Mouse (Mus musculus) MEL (cell line): ENCODE results near the gene Copz1. TPM values are rescaled to one million over a fixed set of nuclear protein-coding genes. Genes with fewer than 3 reads are reported as not detected.

Source experiments
- DNase-seq: peaks from one replicate; pipeline ENCODE4 v3.0.0; 2011; ENCODE audit warnings: low read depth, low spot score
- H3K27ac ChIP-seq: 2 replicates; pipeline ENCODE4 v1.5.1; 2012; ENCODE audit warnings: low read depth, mild to moderate bottlenecking, control low read depth, low read length, moderate library complexity; ENCODE audit not compliant: control insufficient read depth
- H3K27me3 ChIP-seq, 2 experiments: fragments of 150-350 bp in 1 of 2; sonication (generic) in 1 of 2; 2 replicates each; pipeline ENCODE4 v1.6.1; 2012; ENCODE audit warnings: low read length in 2 of 2, mild to moderate bottlenecking in 2 of 2, improper control_type of control experiment in 1 of 2, moderate library complexity in 1 of 2; ENCODE audit not compliant: insufficient read depth in 2 of 2, control insufficient read depth in 1 of 2
- H3K36me3 ChIP-seq, 2 experiments: 2 replicates each; pipeline ENCODE4 v1.6.1; 2012 to 2014; ENCODE audit warnings: low read length in 2 of 2, improper control_type of control experiment in 1 of 2, inconsistent platforms in 1 of 2, mild to moderate bottlenecking in 1 of 2; ENCODE audit not compliant: insufficient read depth in 2 of 2, control insufficient read depth in 1 of 2
- H3K4me1 ChIP-seq, 2 experiments: fragments of 150-350 bp in 1 of 2; sonication (generic) in 1 of 2; 2 replicates each; pipeline ENCODE4 v1.6.1; 2012; ENCODE audit warnings: low read length in 2 of 2, improper control_type of control experiment in 1 of 2, mild to moderate bottlenecking in 1 of 2; ENCODE audit not compliant: insufficient read depth in 2 of 2, control insufficient read depth in 1 of 2
- H3K4me3 ChIP-seq, 2 experiments: fragments of 150-350 bp in 1 of 2; sonication (generic) in 1 of 2; 2 replicates each; pipeline ENCODE4 v1.5.1; 2012; ENCODE audit warnings: low read depth in 2 of 2, low read length in 2 of 2, mild to moderate bottlenecking in 2 of 2, moderate library complexity in 2 of 2, control low read depth in 1 of 2, improper control_type of control experiment in 1 of 2; ENCODE audit not compliant: control insufficient read depth in 1 of 2, insufficient read depth in 1 of 2
- H3K79me2 ChIP-seq: 2 replicates; pipeline ENCODE4 v1.6.1; 2012; ENCODE audit warnings: mild to moderate bottlenecking, low read length, moderate library complexity; ENCODE audit not compliant: control insufficient read depth, poor library complexity, insufficient read depth
- H3K9ac ChIP-seq: 2 replicates; pipeline ENCODE4 v1.6.1; 2012; ENCODE audit warnings: low read depth, mild to moderate bottlenecking, control low read depth, low read length, moderate library complexity; ENCODE audit not compliant: control insufficient read depth, poor library complexity, severe bottlenecking
- H3K9me3 ChIP-seq: fragments of 150-350 bp; sonication (generic); replicated peaks from 2 replicates; pipeline ENCODE4 v1.6.1; 2012; ENCODE audit warnings: mild to moderate bottlenecking, low read length, improper control_type of control experiment, moderate library complexity; ENCODE audit not compliant: insufficient read depth
- BHLHE40 ChIP-seq: IDR thresholded peaks from 2 replicates; pipeline ENCODE4 v1.6.1; 2012; ENCODE audit warnings: low read depth, mild to moderate bottlenecking, inconsistent platforms, low read length, improper control_type of control experiment, borderline replicate concordance
- CHD1 ChIP-seq: IDR thresholded peaks from 2 replicates; pipeline ENCODE4 v1.6.1; 2012; ENCODE audit warnings: low read depth, mild to moderate bottlenecking, inconsistent platforms, low read length, improper control_type of control experiment
- CHD2 ChIP-seq: IDR thresholded peaks from 2 replicates; pipeline ENCODE4 v1.6.1; 2011; ENCODE audit warnings: low read length, improper control_type of control experiment
- CTCF ChIP-seq, 3 experiments: IDR thresholded peaks in 2 of 3; conservative IDR thresholded peaks in 1 of 3; 2 replicates each; pipeline ENCODE4 v1.5.1; 2011 to 2012; ENCODE audit warnings: low read length in 3 of 3, low read depth in 2 of 3, mild to moderate bottlenecking in 2 of 3, improper control_type of control experiment in 1 of 3, inconsistent platforms in 1 of 3, mixed read lengths in 1 of 3, moderate library complexity in 1 of 3; ENCODE audit not compliant: control insufficient read depth in 1 of 3, insufficient read depth in 1 of 3, poor library complexity in 1 of 3, severe bottlenecking in 1 of 3
- E2F4 ChIP-seq: IDR thresholded peaks from 2 replicates; pipeline ENCODE4 v1.6.1; 2011; ENCODE audit warnings: low read depth, low read length, improper control_type of control experiment, borderline replicate concordance
- EP300 ChIP-seq, 2 experiments: IDR thresholded peaks; 2 replicates each; pipeline ENCODE4 v1.6.1; 2011; ENCODE audit warnings: improper control_type of control experiment in 2 of 2, low read length in 2 of 2, low read depth in 1 of 2, mild to moderate bottlenecking in 1 of 2
- ETS1 ChIP-seq: IDR thresholded peaks from 2 replicates; pipeline ENCODE4 v1.6.1; 2012; ENCODE audit warnings: low read depth, mild to moderate bottlenecking, inconsistent platforms, low read length, improper control_type of control experiment, moderate library complexity
- GATA1 ChIP-seq: IDR thresholded peaks from 2 replicates; pipeline ENCODE4 v1.6.1; 2011; ENCODE audit warnings: low read depth, low read length, improper control_type of control experiment
- HCFC1 ChIP-seq: IDR thresholded peaks from 2 replicates; pipeline ENCODE4 v1.6.1; 2012; ENCODE audit warnings: low read depth, mild to moderate bottlenecking, inconsistent platforms, low read length, improper control_type of control experiment, moderate library complexity
- KAT2A ChIP-seq: conservative IDR thresholded peaks from 2 replicates; pipeline ENCODE4 v1.6.1; 2012; ENCODE audit warnings: low read depth, low read length, improper control_type of control experiment, inconsistent platforms
- MAFK ChIP-seq: IDR thresholded peaks from 2 replicates; pipeline ENCODE4 v1.6.1; 2011; ENCODE audit warnings: low read depth, mild to moderate bottlenecking, low read length, improper control_type of control experiment, borderline replicate concordance
- MAX ChIP-seq: IDR thresholded peaks from 2 replicates; pipeline ENCODE4 v1.6.1; 2011; ENCODE audit warnings: low read length, improper control_type of control experiment
- MAZ ChIP-seq: IDR thresholded peaks from 2 replicates; pipeline ENCODE4 v1.6.1; 2012; ENCODE audit warnings: low read depth, mild to moderate bottlenecking, inconsistent platforms, low read length, improper control_type of control experiment
- MEF2A ChIP-seq: IDR thresholded peaks from 2 replicates; pipeline ENCODE4 v1.6.1; 2014; ENCODE audit warnings: low read depth, mild to moderate bottlenecking, inconsistent platforms, low read length, improper control_type of control experiment; ENCODE audit not compliant: poor library complexity, insufficient replicate concordance, severe bottlenecking; ENCODE audit errors: extremely low read depth
- MXI1 ChIP-seq: IDR thresholded peaks from 2 replicates; pipeline ENCODE4 v1.6.1; 2011; ENCODE audit warnings: mild to moderate bottlenecking, low read depth, low read length, improper control_type of control experiment
- MYB ChIP-seq: IDR thresholded peaks from 2 replicates; pipeline ENCODE4 v1.6.1; 2011; ENCODE audit warnings: mild to moderate bottlenecking, low read depth, low read length, improper control_type of control experiment
- NELFE ChIP-seq: IDR thresholded peaks from 2 replicates; pipeline ENCODE4 v1.6.1; 2011; ENCODE audit warnings: low read depth, low read length, improper control_type of control experiment
- NRF1 ChIP-seq: IDR thresholded peaks from 2 replicates; pipeline ENCODE4 v1.6.1; 2014; ENCODE audit warnings: low read depth, mild to moderate bottlenecking, inconsistent platforms, low read length, improper control_type of control experiment, moderate library complexity; ENCODE audit not compliant: poor library complexity, insufficient read depth, severe bottlenecking
- POLR2A ChIP-seq, 2 experiments: IDR thresholded peaks; 2 replicates each; pipeline ENCODE4 v1.6.1; 2011 to 2012; ENCODE audit warnings: low read length in 2 of 2, mild to moderate bottlenecking in 2 of 2, control low read depth in 1 of 2, improper control_type of control experiment in 1 of 2, low read depth in 1 of 2, moderate library complexity in 1 of 2; ENCODE audit not compliant: control insufficient read depth in 1 of 2, insufficient read depth in 1 of 2, poor library complexity in 1 of 2
- POLR2AphosphoS5 ChIP-seq: IDR thresholded peaks from 2 replicates; pipeline ENCODE4 v1.6.1; 2012; ENCODE audit warnings: low read depth, borderline replicate concordance, mild to moderate bottlenecking, inconsistent platforms, low read length, moderate library complexity, mixed read lengths
- RAD21 ChIP-seq: IDR thresholded peaks from 2 replicates; pipeline ENCODE4 v1.6.1; 2011; ENCODE audit warnings: mild to moderate bottlenecking, low read depth, low read length, improper control_type of control experiment
- RCOR1 ChIP-seq: IDR thresholded peaks from 2 replicates; pipeline ENCODE4 v1.6.1; 2012; ENCODE audit warnings: low read depth, mild to moderate bottlenecking, inconsistent platforms, low read length, improper control_type of control experiment
- SIN3A ChIP-seq: IDR thresholded peaks from 2 replicates; pipeline ENCODE4 v1.6.1; 2012; ENCODE audit warnings: low read length, improper control_type of control experiment, inconsistent platforms
- TAL1 ChIP-seq: IDR thresholded peaks from 2 replicates; pipeline ENCODE4 v1.6.1; 2012; ENCODE audit warnings: mild to moderate bottlenecking, inconsistent platforms, low read length, moderate library complexity, mixed read lengths
- TBP ChIP-seq: IDR thresholded peaks from 2 replicates; pipeline ENCODE4 v1.8.0; 2011; ENCODE audit warnings: low read depth, low read length, improper control_type of control experiment
- TCF12 ChIP-seq: IDR thresholded peaks from 2 replicates; pipeline ENCODE4 v1.6.1; 2014; ENCODE audit warnings: low read depth, mild to moderate bottlenecking, inconsistent platforms, low read length, improper control_type of control experiment, moderate library complexity
- USF1 ChIP-seq: IDR thresholded peaks from 2 replicates; pipeline ENCODE4 v1.6.1; 2014; ENCODE audit warnings: low read depth, mild to moderate bottlenecking, inconsistent platforms, low read length, improper control_type of control experiment, moderate library complexity
- USF2 ChIP-seq, 2 experiments: IDR thresholded peaks; 2 replicates each; pipeline ENCODE4 v1.6.1; 2011 to 2012; ENCODE audit warnings: improper control_type of control experiment in 2 of 2, low read length in 2 of 2, borderline replicate concordance in 1 of 2, inconsistent platforms in 1 of 2, low read depth in 1 of 2, mild to moderate bottlenecking in 1 of 2; ENCODE audit not compliant: insufficient read depth in 1 of 2
- ZC3H11A ChIP-seq: IDR thresholded peaks from 2 replicates; pipeline ENCODE4 v1.6.1; 2012; ENCODE audit warnings: low read depth, mild to moderate bottlenecking, inconsistent platforms, low read length, improper control_type of control experiment
- ZKSCAN1 ChIP-seq: IDR thresholded peaks from 2 replicates; pipeline ENCODE4 v1.6.1; 2012; ENCODE audit warnings: low read depth, mild to moderate bottlenecking, inconsistent platforms, low read length, improper control_type of control experiment, moderate library complexity
- ZMIZ1 ChIP-seq: IDR thresholded peaks from 2 replicates; pipeline ENCODE4 v1.6.1; 2012; ENCODE audit warnings: low read depth, mild to moderate bottlenecking, inconsistent platforms, low read length, improper control_type of control experiment, moderate library complexity
- polyA plus RNA-seq, 2 experiments: library from polyadenylated mRNA; stranded (reverse) in 1 of 2; unstranded in 1 of 2; fragments of >175 nt in 1 of 2; fragments of >200 nt in 1 of 2; gene quantifications; 2 replicates each; pipeline versions ENCODE4 v1.2.1 to v1.2.4; 2012; ENCODE audit warnings: low replicate concordance in 2 of 2, low read depth in 1 of 2; ENCODE audit not compliant: insufficient read length in 2 of 2, insufficient read depth in 1 of 2, missing spikeins in 1 of 2
- total RNA-seq: library from RNA; depleted of rRNA; stranded (reverse); fragments of 300-350 nt; gene quantifications from 2 replicates; pipeline ENCODE4 v1.2.3, GENCODE M21; 2012

Copz1 gene
- total and polyA plus RNA-seq, 3 experiments = 46.7 to 822 (median 117) TPM

DNA sequence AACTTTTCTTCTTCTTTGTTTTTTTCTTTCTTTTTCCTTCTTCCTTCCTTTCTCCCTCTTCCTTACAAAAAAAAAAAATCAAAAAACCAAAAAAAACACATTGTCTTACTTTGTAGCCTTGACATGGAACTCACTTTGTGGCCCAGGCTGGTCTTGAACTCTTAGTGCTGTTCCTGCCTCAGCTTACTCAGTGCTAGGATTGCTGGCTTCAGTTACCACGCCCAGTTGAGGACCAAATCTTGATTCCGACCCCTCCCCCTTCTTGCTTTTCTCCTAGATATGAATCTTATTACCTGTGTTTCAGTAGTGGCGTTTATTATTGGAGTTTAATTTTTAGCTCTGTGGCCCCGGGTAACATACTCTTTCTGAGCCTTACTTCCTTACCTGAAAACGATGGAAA is 13.4 kb upstream of the Copz1 start:
- Histone ChIP-seq H3K4me1 (peaks cover 4 to 16% of the 10 kb centered on the region in 2 experiments; a peak in 3 of 4 replicates), H3K4me3 (peak overlapping the region in 1 of 2 experiments; percentile 20; a peak in 2 of 4 replicates), H3K9ac (peak overlapping the region; percentile 64), H3K36me3 (peaks cover 0 to 26% of the 10 kb centered on the region in 2 experiments; a peak in 2 of 4 replicates), H3K27me3 (no peaks in the 10 kb centered on the region), H3K27ac (peak overlapping the region; percentile 95), H3K79me2 (peaks cover 21% of the 10 kb centered on the region), H3K9me3 (no peaks in the 10 kb centered on the region)
- TF ChIP-seq MAX (no peak), TAL1 (no peak), SIN3A (no peak), TBP (peak; percentile 65; the same call in 1 of the 2 replicates), GATA1 (peak; percentile 26; the same call in 1 of the 2 replicates)
- DNase-seq = peak; percentile 72

DNA sequence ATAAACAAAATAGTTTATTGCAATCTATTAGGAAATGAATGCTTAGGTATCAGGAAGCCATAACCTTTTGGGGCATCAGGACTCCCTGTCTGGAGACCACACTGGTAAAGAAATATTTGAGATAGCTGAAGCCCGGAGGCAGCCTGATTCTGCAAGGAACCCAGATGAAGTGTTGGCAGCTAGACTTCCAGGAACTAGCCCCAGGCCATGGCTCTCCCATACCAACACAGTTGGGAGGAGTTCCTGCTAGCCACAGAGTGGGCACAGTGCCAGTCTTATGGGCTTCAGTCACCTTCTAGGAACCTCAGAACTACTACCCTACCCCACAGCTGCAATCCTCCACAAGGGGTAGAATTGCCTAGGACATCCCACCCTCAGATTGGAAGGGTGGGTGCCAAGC is 12.5 kb upstream of the Copz1 start:
- peaks cover 9 to 16% of the 10 kb centered on the region in 2 experiments for H3K4me1 ChIP-seq
- H3K4me3 ChIP-seq = peak overlapping the region in 1 of 2 experiments; percentile 38; a peak in 2 of 4 replicates
- peak overlapping the region; percentile 56 for H3K9ac ChIP-seq
- H3K27me3 ChIP-seq = no peaks in the 10 kb centered on the region
- H3K36me3 ChIP-seq = peaks cover 0 to 28% of the 10 kb centered on the region in 2 experiments; a peak in 2 of 4 replicates
- H3K79me2 ChIP-seq = peaks cover 13% of the 10 kb centered on the region
- peak overlapping the region; percentile 94 for H3K27ac ChIP-seq
- DNase-seq = peak; percentile 83
- H3K9me3 ChIP-seq = no peaks in the 10 kb centered on the region
- TF ChIP-seq POLR2AphosphoS5 (no peak), NELFE (no peak), USF1 (no peak), KAT2A (no peak), MAFK (no peak), MEF2A (no peak), POLR2A (IDR thresholded peaks at IDR 0.05; ENCODE audit: control insufficient read depth in 1 of 2, insufficient read depth in 1 of 2, low read depth in 1 of 2, low read length in 2 of 2, poor library complexity in 1 of 2) (peak in 1 of 2 experiments; percentile 60; a peak in 2 of 4 replicates), HCFC1 (no peak), NRF1 (no peak), ZC3H11A (no peak), MAZ (peak; percentile 51; the same call in 1 of the 2 replicates), USF2 (IDR thresholded peaks at IDR 0.05; ENCODE audit: borderline replicate concordance in 1 of 2, insufficient read depth in 1 of 2, low read depth in 1 of 2, low read length in 2 of 2) (no peak), RCOR1 (no peak), ZMIZ1 (0 out of 2 replicates have a peak, but pooled peaks have one; percentile 38), TBP (peak; percentile 54; the same call in 1 of the 2 replicates), TCF12 (peak; percentile 20; the same call in 1 of the 2 replicates), EP300 (IDR thresholded peaks at IDR 0.05; ENCODE audit: low read depth in 1 of 2, low read length in 2 of 2) (peak in 1 of 2 experiments; percentile 51; a peak in 1 of 4 replicates), MXI1 (no peak), BHLHE40 (no peak), CHD2 (no peak), ETS1 (peak; percentile 56), CTCF (IDR thresholded peaks at IDR 0.05 in 2 of 3, conservative IDR thresholded peaks at IDR 0.05 in 1 of 3; ENCODE audit: control insufficient read depth in 1 of 3, insufficient read depth in 1 of 3, low read depth in 2 of 3, low read length in 3 of 3, poor library complexity in 1 of 3, severe bottlenecking in 1 of 3) (no peak), CHD1 (no peak), E2F4 (no peak), MYB (no peak), SIN3A (0 out of 2 replicates have a peak, but pooled peaks have one; percentile 16), RAD21 (no peak), ZKSCAN1 (no peak)
